Mouse (Mus musculus) limb, embryonic 11.5 days (tissue): ENCODE data around the gene Uqcrc2. TPM values are rescaled to one million over a fixed set of nuclear protein-coding genes. Genes with fewer than 3 reads are reported as not detected.

Experiments
- ATAC-seq: fragments of 200-750 bp; cut with Nextera tagmentation; 2 replicates; pipeline ENCODE4 v1.8.0; 2017; ENCODE audit warnings: low read depth; ENCODE audit not compliant: insufficient number of reproducible peaks, low FRiP score, low TSS enrichment
- DNase-seq: peaks from one replicate; pipeline ENCODE4 v3.0.0-alpha.2; 2015; ENCODE audit warnings: low spot score
- H3K27ac ChIP-seq: fragments of 300-500 bp; sonication (generic); replicated peaks from 2 replicates; pipeline ENCODE4 v1.5.1; 2014; ENCODE audit warnings: low read depth, mild to moderate bottlenecking, low read length
- H3K27me3 ChIP-seq: fragments of 300-500 bp; sonication (generic); 2 replicates; pipeline ENCODE4 v1.6.1; 2014; ENCODE audit warnings: mild to moderate bottlenecking, low read length, mixed read lengths; ENCODE audit not compliant: control insufficient read depth, insufficient read depth
- H3K36me3 ChIP-seq: fragments of 300-500 bp; sonication (generic); 2 replicates; pipeline ENCODE4 v1.6.1; 2014; ENCODE audit warnings: mild to moderate bottlenecking, low read length, moderate library complexity, mixed read lengths; ENCODE audit not compliant: control insufficient read depth, insufficient read depth
- H3K4me1 ChIP-seq: fragments of 300-500 bp; sonication (generic); 2 replicates; pipeline ENCODE4 v1.6.1; 2014; ENCODE audit warnings: low read length, mixed read lengths; ENCODE audit not compliant: control insufficient read depth, insufficient read depth
- H3K4me2 ChIP-seq: fragments of 300-500 bp; sonication (generic); 2 replicates; pipeline ENCODE4 v1.6.1; 2014; ENCODE audit warnings: low read depth, mild to moderate bottlenecking, moderate library complexity; ENCODE audit not compliant: severe bottlenecking
- H3K4me3 ChIP-seq: fragments of 300-500 bp; sonication (generic); 2 replicates; pipeline ENCODE4 v1.5.1; 2014; ENCODE audit warnings: low read depth, low read length
- H3K9ac ChIP-seq: fragments of 300-500 bp; sonication (generic); 2 replicates; pipeline ENCODE4 v1.6.1; 2014; ENCODE audit warnings: mild to moderate bottlenecking, low read length
- H3K9me3 ChIP-seq: fragments of 300-500 bp; sonication (generic); 2 replicates; pipeline ENCODE4 v1.6.1; 2016; ENCODE audit warnings: low read length; ENCODE audit not compliant: control insufficient read depth
- WGBS: fragments of 180-500 bp; shearing (Covaris S2); extraction: QIAGEN DNeasy Blood & Tissue Kit; methylation state at CpG from one replicate; pipeline ENCODE4 v1.1.7; 2014; 5-methylcytosine and 5-hydroxymethylcytosine counted together
- polyA plus RNA-seq: library from polyadenylated mRNA; unstranded; fragments of >200 nt; fragmentation: Nextera tagmentation; extraction: Ambion mirVana; gene quantifications from 2 replicates; pipeline ENCODE4 v1.2.1, GENCODE M21; 2014

Uqcrc2 gene
- polyA plus RNA-seq, 1 experiment from 2014 or later, result 216 TPM

GRCm38 (mm10) chr7:120635362-120635781 is 396 bp downstream of the Uqcrc2 start:
- ATAC-seq (peak; percentile 80), DNase-seq (no peak)
- peaks cover 4% of the 10 kb centered on the region; the same call in 1 of the 2 replicates for H3K36me3 ChIP-seq
- no peaks in the 10 kb centered on the region for H3K9me3 ChIP-seq
- H3K4me2 ChIP-seq, result peak overlapping the region; percentile 79
- no peaks in the 10 kb centered on the region for H3K27me3 ChIP-seq
- peak overlapping the region; percentile 85; the same call in 1 of the 2 replicates for H3K27ac ChIP-seq
- H3K4me1 ChIP-seq, result no peaks in the 10 kb centered on the region; the same call in 1 of the 2 replicates
- peak overlapping the region; percentile 94 for H3K4me3 ChIP-seq
- under 1% methylated on average over 32 of the region's 32 CpGs for WGBS
- H3K9ac ChIP-seq, result peak overlapping the region; percentile 92

GRCm38 (mm10) chr7:120635821-120636220 is 845 bp downstream of the Uqcrc2 start:
- Histone ChIP-seq H3K4me3 (peak overlapping the region; percentile 94), H3K36me3 (peaks cover 5% of the 10 kb centered on the region; the same call in 1 of the 2 replicates), H3K9me3 (no peaks in the 10 kb centered on the region), H3K4me2 (peak overlapping the region; percentile 79), H3K27me3 (no peaks in the 10 kb centered on the region), H3K27ac (no peak overlapping the region), H3K9ac (peak overlapping the region; percentile 92), H3K4me1 (no peaks in the 10 kb centered on the region; the same call in 1 of the 2 replicates)
- DNase-seq (no peak), ATAC-seq (no peak)
- 2% methylated on average over 11 of the region's 11 CpGs for WGBS

GRCm38 (mm10) chr7:120643217-120643616 is 8.2 kb downstream of the Uqcrc2 start:
- no peaks in the 10 kb centered on the region for H3K27me3 ChIP-seq
- no peaks in the 10 kb centered on the region for H3K4me1 ChIP-seq
- H3K4me2 ChIP-seq, result no peak overlapping the region
- peaks cover 17% of the 10 kb centered on the region; the same call in 1 of the 2 replicates for H3K36me3 ChIP-seq
- no peak overlapping the region for H3K4me3 ChIP-seq
- H3K9me3 ChIP-seq, result no peaks in the 10 kb centered on the region
- no peak for DNase-seq
- 76% methylated on average over 4 of the region's 4 CpGs for WGBS
- no peak for ATAC-seq
- no peak overlapping the region for H3K27ac ChIP-seq
- H3K9ac ChIP-seq, result no peak overlapping the region

- ATAC-seq (no peak), DNase-seq (no peak)
- Histone ChIP-seq H3K27me3 (no peaks in the 10 kb centered on the region), H3K4me3 (no peak overlapping the region), H3K9me3 (no peaks in the 10 kb centered on the region), H3K4me1 (no peaks in the 10 kb centered on the region), H3K9ac (no peak overlapping the region), H3K4me2 (no peak overlapping the region), H3K36me3 (peaks cover 13% of the 10 kb centered on the region; the same call in 1 of the 2 replicates), H3K27ac (no peak overlapping the region)
- WGBS, result 89% methylated on average over 2 of the region's 2 CpGs
These were observed 12.9 kb downstream of the Uqcrc2 start for GRCm38 (mm10) chr7:120647849-120648248.

- WGBS, result 95% methylated on average over 4 of the region's 4 CpGs
- H3K9me3 ChIP-seq, result no peaks in the 10 kb centered on the region
These were observed 27.1 kb downstream of the Uqcrc2 start for GRCm38 (mm10) chr7:120662079-120662478.

GRCm38 (mm10) chr7:120670153-120670875 is 35.3 kb downstream of the Uqcrc2 start, which contains the start of gene Pdzd9:
Gene Pdzd9 (minus strand): TSS chr7:120670343.
- Histone ChIP-seq H3K4me1 (no peaks in the 10 kb centered on the region), H3K4me2 (no peak within 1 kb of the TSS), H3K9me3 (no peaks in the 10 kb centered on the region), H3K27ac (no peak within 1 kb of the TSS), H3K36me3 (no peaks in the 10 kb centered on the region), H3K27me3 (no peaks in the 10 kb centered on the region), H3K4me3 (no peak within 1 kb of the TSS), H3K9ac (no peak within 1 kb of the TSS)
- ATAC-seq, result no peak
- 27% methylated on average over 14 of the region's 14 CpGs for WGBS
- peak; percentile 89 for DNase-seq

More at GRCm38 (mm10) chr7:120662079-120662478, 27.1 kb downstream of the Uqcrc2 start:
- Histone ChIP-seq H3K27ac (no peak overlapping the region), H3K4me2 (no peak overlapping the region), H3K27me3 (no peaks in the 10 kb centered on the region), H3K4me3 (no peak overlapping the region), H3K9ac (no peak overlapping the region), H3K4me1 (no peaks in the 10 kb centered on the region), H3K36me3 (peaks cover 10% of the 10 kb centered on the region)
- DNase-seq (no peak), ATAC-seq (no peak)

GRCm38 (mm10) chr7:120671271-120671670 is 36.3 kb downstream of the Uqcrc2 start:
- 74% methylated on average over 2 of the region's 2 CpGs for WGBS

GRCm38 (mm10) chr7:120677001-120677643 is 42.1 kb downstream of the Uqcrc2 start, which contains the start of gene Mosmo:
Gene Mosmo (plus strand): TSS chr7:120677618.
- H3K4me2 ChIP-seq, result peak within 1 kb of the TSS; percentile 78
- H3K27me3 ChIP-seq, result no peaks in the 10 kb centered on the region
- peak; percentile 85 for DNase-seq
- no peaks in the 10 kb centered on the region for H3K9me3 ChIP-seq
- H3K27ac ChIP-seq, result 0 out of 2 replicates have a peak within 1 kb of the TSS, but pooled peaks have one; percentile 58
- 1% methylated on average over 41 of the region's 44 CpGs for WGBS
- ATAC-seq, result peak; percentile 90
- no peaks in the 10 kb centered on the region for H3K36me3 ChIP-seq
- peak within 1 kb of the TSS; percentile 90 for H3K9ac ChIP-seq
- peaks cover 3% of the 10 kb centered on the region; the same call in 1 of the 2 replicates for H3K4me1 ChIP-seq
- H3K4me3 ChIP-seq, result peak within 1 kb of the TSS; percentile 87

More at GRCm38 (mm10) chr7:120671271-120671670, 36.3 kb downstream of the Uqcrc2 start:
- DNase-seq (no peak), ATAC-seq (no peak)
- H3K9me3 ChIP-seq, result no peaks in the 10 kb centered on the region
- no peaks in the 10 kb centered on the region for H3K36me3 ChIP-seq
- no peaks in the 10 kb centered on the region for H3K27me3 ChIP-seq
- H3K27ac ChIP-seq, result no peak overlapping the region
- no peak overlapping the region for H3K4me2 ChIP-seq
- no peak overlapping the region for H3K9ac ChIP-seq
- no peak overlapping the region for H3K4me3 ChIP-seq
- H3K4me1 ChIP-seq, result no peaks in the 10 kb centered on the region
